Mouse (Mus musculus) thymus, adult 2 months (tissue): ENCODE measurements around the gene Pxt1.

ENCODE experiments used
- CTCF ChIP-seq: fragments of 200-500 bp; IDR thresholded peaks from 2 replicates; pipeline ENCODE4 v1.5.1; 2012; ENCODE audit warnings: mild to moderate bottlenecking, control low read depth, low read length, moderate library complexity, borderline replicate concordance; ENCODE audit not compliant: control insufficient read depth, poor library complexity, insufficient read depth; ENCODE audit errors: extremely low read depth
- POLR2A ChIP-seq: fragments of 200-500 bp; IDR thresholded peaks from 2 replicates; pipeline ENCODE4 v1.6.1; 2012; ENCODE audit warnings: mild to moderate bottlenecking, low read length, control low read depth, moderate library complexity; ENCODE audit not compliant: control insufficient read depth, poor library complexity, insufficient read depth; ENCODE audit errors: extremely low read depth

DNA sequence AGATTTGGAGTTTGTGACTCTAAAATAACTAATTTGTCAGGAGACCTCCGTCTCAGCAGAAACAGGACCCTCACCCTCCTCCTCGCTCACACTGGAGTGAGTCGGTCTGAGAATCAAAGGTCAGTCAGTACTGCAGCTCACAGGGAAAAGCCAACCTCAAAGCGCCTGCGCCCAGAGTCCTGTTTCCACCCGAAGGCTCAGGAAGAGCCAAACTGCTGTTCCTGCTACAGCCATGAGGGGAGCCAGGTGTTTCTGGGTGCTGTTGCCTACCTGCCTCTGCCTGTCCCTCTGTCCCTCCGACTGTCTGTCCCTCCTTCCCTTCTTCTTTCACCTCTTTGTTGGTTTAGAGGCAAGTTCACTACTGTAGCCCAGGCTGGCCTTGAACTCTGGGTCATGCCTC, 33.5 kb downstream of the Pxt1 start:
- TF ChIP-seq POLR2A, result no peak
- TF ChIP-seq CTCF, result no peak
